Mouse (Mus musculus) heart, postnatal 14 days (tissue): Measurements from ENCODE around the gene Btd. TPM values are rescaled to one million over a fixed set of nuclear protein-coding genes. Genes with fewer than 3 reads are reported as not detected.

ENCODE experiments used
- DNase-seq, 2 experiments: peaks; one replicate each; pipeline ENCODE4 v3.0.0; 2021 to 2022
- intact Hi-C: fragments of 180-260 bp; cut with DNase I; formaldehyde crosslinking; loops from one replicate; pipeline ENCODE4 v1.15.1; 2025
- total RNA-seq, 2 experiments: library from RNA; stranded (reverse); gene quantifications; 2 replicates each; pipeline ENCODE4 v1.2.3; 2021

Btd gene
- total RNA-seq, 2 experiments from 2014 or later: 11.0 to 13.8 TPM

DNA sequence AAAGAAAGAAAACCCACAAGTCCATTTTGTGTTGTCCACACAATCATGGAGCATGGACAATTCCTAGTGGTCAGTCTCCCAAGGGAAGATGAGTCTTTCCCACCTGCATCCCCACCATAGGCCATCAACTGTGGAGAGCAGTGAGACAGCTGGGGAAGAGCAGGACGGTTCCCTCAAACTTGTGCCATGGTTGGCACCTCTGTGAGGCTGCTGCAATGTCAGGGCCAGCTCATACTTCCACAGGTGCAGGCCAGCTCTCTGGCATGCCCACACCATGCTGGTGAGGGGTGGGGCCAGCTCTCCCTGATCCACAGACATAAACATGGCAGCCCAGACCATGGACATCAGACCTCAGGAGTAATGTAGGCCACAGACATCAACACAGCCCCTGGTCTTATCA, 45.4 kb downstream of the Btd start:
- no peak for DNase-seq
- intact Hi-C loops: no loop called here

DNA sequence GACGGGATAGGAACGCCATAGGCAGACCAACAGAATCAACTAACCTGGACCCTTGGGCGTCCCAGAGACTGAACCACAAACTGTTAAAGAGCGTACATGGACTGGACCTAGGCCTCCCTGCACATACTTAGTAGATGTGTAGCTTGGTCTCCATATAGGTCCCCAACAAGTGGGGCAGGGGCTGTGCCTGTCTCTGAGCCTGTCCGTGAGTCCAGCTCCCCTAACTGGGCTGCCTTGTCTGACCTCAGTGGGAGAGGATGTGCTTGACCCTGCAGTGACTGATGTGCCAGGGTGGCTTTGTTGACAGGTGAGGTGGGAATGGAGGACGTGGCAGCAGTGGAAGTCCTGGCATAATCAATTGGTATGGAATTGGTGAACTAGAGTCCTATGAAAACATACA, 51.7 kb downstream of the Btd start:
- no peak for DNase-seq
- intact Hi-C loops: no loop called here

- intact Hi-C loops: loop anchor here (5.0 kb wide), 1 partner anchor 34 kb away; no protein-coding TSS in a partner anchor
- no peak for DNase-seq
Measured at GRCm38 (mm10) chr14:31696206-31696984, 55.6 kb downstream of the Btd start.

GRCm38 (mm10) chr14:31696985-31697303, 56.1 kb downstream of the Btd start:
- no peak for DNase-seq
- intact Hi-C loops: loop anchor here (5.0 kb wide), 1 partner anchor 35 kb away; no protein-coding TSS in a partner anchor

DNA sequence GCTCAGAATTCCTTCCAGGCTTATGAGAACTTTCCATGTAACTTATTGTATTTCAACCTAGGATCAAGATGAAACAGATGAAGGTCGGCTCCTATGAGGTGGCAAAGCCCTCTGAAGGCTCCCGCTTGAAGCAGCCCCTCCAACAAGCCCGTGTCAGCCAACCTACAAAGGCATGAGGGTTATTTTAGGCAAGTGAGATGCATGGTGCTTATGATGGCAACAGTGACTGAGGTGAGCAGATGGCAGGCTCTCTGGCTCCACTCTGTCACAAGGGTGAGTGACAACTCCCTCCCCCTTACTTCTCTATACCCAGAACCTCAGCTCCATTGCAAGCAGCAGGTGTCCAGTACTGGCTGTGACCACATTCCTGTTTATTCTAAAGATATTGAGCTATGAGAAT, 56.5 kb downstream of the Btd start:
- intact Hi-C loops: loop anchor here (5.0 kb wide), 1 partner anchor 35 kb away; no protein-coding TSS in a partner anchor
- DNase-seq: no peak

- no peak for DNase-seq
- intact Hi-C loops: loop anchor here (5.0 kb wide), 1 partner anchor 35 kb away; no protein-coding TSS in a partner anchor
Measured at GRCm38 (mm10) chr14:31697755-31698154, 56.9 kb downstream of the Btd start.

- intact Hi-C loops: no loop called here
- no peak for DNase-seq
Measured at GRCm38 (mm10) chr14:31700376-31700775, 59.5 kb downstream of the Btd start.

GRCm38 (mm10) chr14:31709343-31709742, 68.5 kb downstream of the Btd start:
- DNase-seq: no peak
- intact Hi-C loops: no loop called here

DNA sequence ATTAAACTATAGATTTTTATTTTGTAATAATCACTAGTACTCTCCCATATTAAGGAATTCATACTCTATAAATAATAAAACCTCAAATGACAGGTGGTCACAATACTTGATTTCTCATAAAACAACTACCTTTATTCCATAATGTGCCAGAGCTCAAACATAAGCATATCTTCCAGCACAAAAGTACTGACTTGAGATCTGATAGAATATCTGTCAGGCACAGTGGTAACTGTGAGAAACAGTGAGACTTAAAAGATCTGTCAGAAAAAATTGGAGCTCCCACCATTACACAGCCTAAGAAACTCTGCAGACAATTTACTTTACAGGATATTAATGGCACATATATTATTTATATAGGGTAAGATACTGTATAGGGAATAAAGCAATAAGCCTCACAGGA, 74.8 kb downstream of the Btd start:
- DNase-seq: no peak
- intact Hi-C loops: no loop called here

DNA sequence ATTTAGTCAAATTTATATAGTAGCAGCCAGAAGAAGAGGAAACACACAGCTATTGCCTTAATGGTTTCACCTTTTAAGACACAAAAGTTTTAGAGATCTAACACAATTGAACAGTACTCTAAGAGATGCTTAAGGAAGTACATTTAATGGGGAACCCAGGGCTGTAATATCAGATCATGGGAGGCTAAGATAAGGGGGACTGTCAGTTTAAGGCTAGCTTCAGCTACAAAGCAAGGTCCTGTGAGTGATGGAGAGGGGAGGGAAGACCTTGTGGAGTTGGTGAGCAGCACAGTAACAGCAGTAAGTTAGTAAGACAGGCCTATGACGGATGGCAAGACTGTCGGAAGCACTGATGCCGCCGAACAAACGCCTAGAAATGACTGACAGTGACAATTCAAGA, 76.5 kb downstream of the Btd start:
- no peak for DNase-seq
- intact Hi-C loops: no loop called here

Other genes starting within 250 kb of the Btd start
- 10 to 100 TPM; 44.4 to 47.3 TPM for gene Sh3bp5, start 204.9 kb upstream of the Btd start, total RNA-seq
- gene Eaf1, start 146.6 kb upstream of the Btd start, total RNA-seq: 10 to 100 TPM; 12.2 to 12.6 TPM
- gene Mettl6, start 146.0 kb upstream of the Btd start, total RNA-seq: 10 to 100 TPM; 11.6 to 12.3 TPM
- gene Colq, start 49.7 kb upstream of the Btd start, total RNA-seq: 1 to 10 TPM; 7.1 to 9.5 TPM
- 1 to 10 TPM in 1 of 2 experiments, under 1 TPM in 1; 0.85 to 1.2 TPM for gene Gm49387, start 150 bp upstream of the Btd start, total RNA-seq
- 10 to 100 TPM in 1 of 2 experiments, 1 to 10 TPM in 1; 8.8 to 13.1 TPM for gene Hacl1, start 258 bp downstream of the Btd start, total RNA-seq
- gene Ankrd28, start 189.6 kb downstream of the Btd start, total RNA-seq: 10 to 100 TPM; 26.9 to 28.7 TPM